Comparison of ENCODE assay signal across 21 mouse cellular contexts in genomic region chr5:97084541-97084940, GRCm38 (mm10).
"Had no signal": no experiment of that assay in that cellular context is flagged by ENCODE, and none has a peak within 500 bp of the region (broad histone marks: within the 10 kb centered on the region; RNA-seq: fewer than 3 reads in every experiment).

No protein-coding gene starts in this region.

- H3K27me3 ChIP-seq: kidney, embryonic 15.5 days; limb, embryonic 13.5 days; liver, embryonic 12.5 days; liver, embryonic 15.5 days; lung, embryonic 15.5 days; megakaryocyte, embryonic 14.5 days; midbrain, embryonic 12.5 days; midbrain, embryonic 15.5 days; neural tube, embryonic 12.5 days; neural tube, embryonic 15.5 days had no signal

- DNase-seq: kidney, adult 11 months; kidney, adult 8-10 months; kidney, postnatal 4 days; layer of hippocampus, adult 9-11 months; liver; lung, adult 18-20 months; lung, postnatal 10 days; lung, postnatal 36 days; thymus, postnatal 25 days had no signal

- H3K9me3 ChIP-seq: kidney, embryonic 15.5 days; limb, embryonic 10.5 days; limb, embryonic 13.5 days; liver, embryonic 12.5 days; liver, embryonic 15.5 days; lung, embryonic 15.5 days; megakaryocyte, embryonic 14.5 days; midbrain, embryonic 12.5 days; midbrain, embryonic 15.5 days; neural tube, embryonic 12.5 days; neural tube, embryonic 15.5 days had no signal

- H3K4me1 ChIP-seq: kidney, embryonic 15.5 days; limb, embryonic 10.5 days; limb, embryonic 13.5 days; liver, embryonic 12.5 days; liver, embryonic 15.5 days; lung, embryonic 15.5 days; midbrain, embryonic 12.5 days; midbrain, embryonic 15.5 days; neural tube, embryonic 12.5 days; neural tube, embryonic 15.5 days had no signal

- H3K27ac ChIP-seq: kidney, embryonic 15.5 days; layer of hippocampus, adult 2 months; limb, embryonic 10.5 days; limb, embryonic 13.5 days; liver, embryonic 12.5 days; liver, embryonic 15.5 days; lung, embryonic 15.5 days; midbrain, embryonic 12.5 days; midbrain, embryonic 15.5 days; neural tube, embryonic 12.5 days; neural tube, embryonic 15.5 days had no signal

- H3K4me3 ChIP-seq: kidney, embryonic 15.5 days; layer of hippocampus, adult 2 months; limb, embryonic 10.5 days; limb, embryonic 13.5 days; liver, embryonic 12.5 days; liver, embryonic 15.5 days; lung, embryonic 15.5 days; megakaryocyte, embryonic 14.5 days; midbrain, embryonic 12.5 days; midbrain, embryonic 15.5 days; neural tube, embryonic 12.5 days; neural tube, embryonic 15.5 days had no signal
